Comparison of ENCODE assay signal across 10 mouse cellular contexts in the genomic region with DNA sequence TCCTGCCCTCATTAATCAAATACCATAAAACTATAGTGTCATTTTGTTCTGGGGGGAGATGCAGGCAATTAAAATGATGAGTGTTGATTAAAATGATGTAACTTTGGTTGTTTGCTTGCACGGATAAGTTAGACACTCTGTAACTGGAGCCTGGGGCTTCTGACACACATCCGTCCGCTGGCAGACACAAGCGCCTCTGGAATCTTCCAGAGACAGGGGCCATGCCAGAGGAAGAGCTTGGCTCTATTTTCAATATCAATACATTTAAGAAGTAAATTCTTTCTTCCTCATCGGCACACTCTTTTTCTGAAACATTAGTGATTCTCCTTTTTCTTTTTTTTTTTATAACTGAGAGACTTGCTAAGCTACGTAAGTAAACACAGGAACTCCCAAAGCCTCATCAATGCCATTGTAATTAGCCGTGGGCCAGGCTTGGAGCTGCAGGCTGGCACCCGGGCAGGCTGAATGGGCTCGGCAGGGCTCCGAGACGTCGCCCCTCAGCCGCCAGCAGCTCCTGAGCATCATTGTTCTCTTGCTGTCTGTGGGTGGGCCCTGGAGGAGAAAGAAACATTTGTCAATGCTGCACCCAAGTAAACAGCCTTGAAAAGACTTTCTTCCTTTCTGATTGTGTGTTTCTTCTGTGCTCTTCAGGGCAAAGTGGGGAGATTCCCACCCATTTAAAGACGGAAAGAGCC.
DNase-seq lines count a peak whose midpoint lies in the region; ATAC-seq lines count a peak whose summit lies in the region.
"Had no signal": no experiment of that assay in that cellular context is flagged by ENCODE, and none has a peak within 500 bp of the region (broad histone marks: within the 10 kb centered on the region; RNA-seq: fewer than 3 reads in every experiment).

No protein-coding gene starts in this region.

- no peaks in the 10 kb centered on the region for H3K36me3 ChIP-seq in forebrain, embryonic 13.5 days (ENCODE audit: poor library complexity, severe bottlenecking)
- H3K36me3 ChIP-seq in neural tube, embryonic 15.5 days: no peaks in the 10 kb centered on the region

- ATAC-seq in forebrain, embryonic 13.5 days: peak; percentile 68
- ATAC-seq in neural tube, embryonic 15.5 days (ENCODE audit: low FRiP score): no peak

- 0 out of 2 replicates have a peak, but pooled peaks cover 5% of the 10 kb centered on the region for H3K9me3 ChIP-seq in forebrain, embryonic 13.5 days (replicated peaks)
- H3K9me3 ChIP-seq in neural tube, embryonic 15.5 days (replicated peaks): no peaks in the 10 kb centered on the region

- H3K4me2 ChIP-seq in forebrain, embryonic 13.5 days: peak overlapping the region; percentile 44
- H3K4me2 ChIP-seq in neural tube, embryonic 15.5 days: peak overlapping the region; percentile 38; the same call in 1 of the 2 replicates

- peak overlapping the region; percentile 48 for H3K9ac ChIP-seq in forebrain, embryonic 13.5 days
- no peak overlapping the region for H3K9ac ChIP-seq in neural tube, embryonic 15.5 days (replicated peaks)

- DNase-seq in left cerebral cortex, postnatal 4 days: peak; percentile 54
- DNase-seq in left cerebral cortex, adult 18-20 months (ENCODE audit: low spot score in 2 of 2): no peak
- peak; percentile 48 for DNase-seq in lung, postnatal 10 days
- DNase-seq in gastrocnemius, postnatal 4 days (ENCODE audit: low spot score in 2 of 2): no peak
- no peak for DNase-seq in gastrocnemius, adult 8-10 months (ENCODE audit: low spot score in 2 of 2)
- DNase-seq: cerebellum, adult 11-12 months; heart, postnatal 36 days; thymus, adult 2 months had no signal

- peak overlapping the region; percentile 95 for H3K27ac ChIP-seq in forebrain, embryonic 13.5 days
- H3K27ac ChIP-seq in neural tube, embryonic 15.5 days (replicated peaks): peak overlapping the region; percentile 49; the same call in 1 of the 2 replicates

- H3K4me3 ChIP-seq in forebrain, embryonic 13.5 days: no peak overlapping the region
- H3K4me3 ChIP-seq in neural tube, embryonic 15.5 days (replicated peaks): no peak overlapping the region

- peaks cover 30% of the 10 kb centered on the region for H3K27me3 ChIP-seq in forebrain, embryonic 13.5 days
- peaks cover 31% of the 10 kb centered on the region for H3K27me3 ChIP-seq in neural tube, embryonic 15.5 days (replicated peaks)

- intact Hi-C loops in left cerebral cortex, postnatal 4 days (cut with DNase I): no loop called here

- WGBS in forebrain, embryonic 13.5 days: 3% methylated on average over 14 of the region's 14 CpGs
- 10% methylated on average over 14 of the region's 14 CpGs for WGBS in neural tube, embryonic 15.5 days

- peaks cover 45% of the 10 kb centered on the region for H3K4me1 ChIP-seq in forebrain, embryonic 13.5 days
- H3K4me1 ChIP-seq in neural tube, embryonic 15.5 days: peaks cover 27% of the 10 kb centered on the region

Comparison
In these comparisons a context has a peak if more than half of its experiments do, and no peak if none do; other contexts are left out.
1. DNase-seq: peak in left cerebral cortex, postnatal 4 days (single experiment) and lung, postnatal 10 days (single experiment); none in left cerebral cortex, adult 18-20 months (0 of 2), gastrocnemius, postnatal 4 days (0 of 2) and gastrocnemius, adult 8-10 months (0 of 2).